ENCODE assay signal across 1 mouse cellular context in genomic region chr19:41789110-41789961, GRCm38 (mm10).
TF ChIP-seq lines count a peak whose summit lies in the region.

No protein-coding gene starts in this region.

TF ChIP-seq in C2C12, 6 proteins besides CTCF, POLR2A, EP300 and RAD21:
- TF ChIP-seq MYOD1 (IDR thresholded peaks at IDR 0.05; ENCODE audit: control insufficient read depth, insufficient read length, low read depth) (peak; percentile 41), CEBPB (IDR thresholded peaks at IDR 0.05; ENCODE audit: low read depth) (no peak)
